ENCODE assay signal across 8 mouse cellular contexts in the genomic region with DNA sequence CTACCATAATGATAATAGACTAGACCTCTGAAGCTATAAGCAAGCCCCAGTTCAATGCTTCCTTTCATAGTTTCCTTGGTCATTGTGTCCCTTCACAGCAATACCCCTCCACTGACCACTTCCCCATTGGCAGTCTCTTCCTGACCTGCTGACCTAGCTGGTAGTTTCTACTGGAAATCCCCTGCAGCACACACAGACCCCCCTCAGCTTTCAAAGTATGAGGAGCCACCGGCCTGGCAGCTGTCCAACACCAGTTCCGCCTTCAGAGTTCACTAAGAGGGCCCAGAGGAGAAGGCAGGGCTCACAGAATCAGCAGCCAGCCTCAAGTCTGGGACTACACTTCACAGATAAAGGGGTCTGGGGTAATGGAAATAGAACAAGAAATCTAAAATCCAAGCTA. TPM values are rescaled to one million over a fixed set of nuclear protein-coding genes. Genes with fewer than 3 reads are reported as not detected.
DNase-seq lines count a peak whose midpoint lies in the region; ATAC-seq and TF ChIP-seq lines count a peak whose summit lies in the region.

No protein-coding gene starts in this region.

- H3K36me3 ChIP-seq in liver, postnatal 0 days (replicated peaks; ENCODE audit: insufficient read depth, low read length): no peaks in the 10 kb centered on the region
- H3K36me3 ChIP-seq in intestine, embryonic 15.5 days: no peaks in the 10 kb centered on the region

- no peak overlapping the region for H3K9ac ChIP-seq in liver, postnatal 0 days (replicated peaks)
- no peak overlapping the region for H3K9ac ChIP-seq in intestine, embryonic 15.5 days

- WGBS in liver, postnatal 0 days (ENCODE audit: insufficient replicate concordance): 29% methylated on average over 2 of the region's 2 CpGs
- 30% methylated on average over 2 of the region's 2 CpGs for WGBS in intestine, embryonic 15.5 days

- peak overlapping the region; percentile 3; the same call in 1 of the 2 replicates for H3K27ac ChIP-seq in liver, postnatal 0 days (ENCODE audit: low read depth)
- H3K27ac ChIP-seq in intestine, embryonic 15.5 days: no peak overlapping the region

- H3K9me3 ChIP-seq in liver, postnatal 0 days (ENCODE audit: low read length): no peaks in the 10 kb centered on the region
- H3K9me3 ChIP-seq in intestine, embryonic 15.5 days: no peaks in the 10 kb centered on the region

- intact Hi-C loops in left cerebral cortex, postnatal 4 days (cut with DNase I): no loop called here
- intact Hi-C loops in left cerebral cortex, postnatal 36 days (cut with DNase I): no loop called here

- no peak for TF ChIP-seq EP300 in liver, postnatal 0 days (IDR thresholded peaks at IDR 0.05; ENCODE audit: low read depth)

- no peak for ATAC-seq in liver, postnatal 0 days
- ATAC-seq in erythroid progenitor cell, adult 5-6 weeks (replicated peaks; ENCODE audit: low FRiP score, poor library complexity, severe bottlenecking): no peak
- ATAC-seq in intestine, embryonic 15.5 days: no peak

- DNase-seq in left cerebral cortex, postnatal 4 days: peak; percentile 29
- no peak for DNase-seq in left cerebral cortex, postnatal 36 days (ENCODE audit: low spot score in 2 of 2)
- DNase-seq in MEL-GATA-1-ER (ENCODE audit: extremely low read depth, low read depth): peak; percentile 24
- DNase-seq in adrenal gland, postnatal 36 days: peak; percentile 56 to 77
- DNase-seq in liver, postnatal 0 days: peak; percentile 57
- no peak for DNase-seq in frontal cortex, postnatal 36 days (ENCODE audit: low spot score in 2 of 2)

- peaks cover 45% of the 10 kb centered on the region for H3K4me1 ChIP-seq in liver, postnatal 0 days (ENCODE audit: insufficient read depth)
- H3K4me1 ChIP-seq in intestine, embryonic 15.5 days (replicated peaks): peaks cover 24% of the 10 kb centered on the region

- H3K4me2 ChIP-seq in liver, postnatal 0 days (ENCODE audit: low read depth, low read length): no peak overlapping the region
- H3K4me2 ChIP-seq in intestine, embryonic 15.5 days (replicated peaks): no peak overlapping the region

- no peaks in the 10 kb centered on the region for H3K27me3 ChIP-seq in liver, postnatal 0 days (ENCODE audit: insufficient read depth, low read length)
- H3K27me3 ChIP-seq in intestine, embryonic 15.5 days (replicated peaks): no peaks in the 10 kb centered on the region

- H3K4me3 ChIP-seq in liver, postnatal 0 days (ENCODE audit: low read depth, low read length): no peak overlapping the region
- no peak overlapping the region for H3K4me3 ChIP-seq in intestine, embryonic 15.5 days (replicated peaks)

- no peak for TF ChIP-seq CTCF in liver, postnatal 0 days (IDR thresholded peaks at IDR 0.05; ENCODE audit: low read depth)

RNA-seq across cellular contexts. Expression of a gene that starts 17.6 kb away (rescaled TPM):
- total RNA-seq in left cerebral cortex, postnatal 4 days (2021): under 1 TPM; 0.34 to 0.36 TPM
- under 1 TPM in 1 of 2 experiments, not detected in 1; 0.30 TPM for total RNA-seq in left cerebral cortex, postnatal 36 days (2021)
- 10 to 100 TPM in 1 of 2 experiments, 1 to 10 TPM in 1; 6.7 to 12.5 TPM for total RNA-seq in adrenal gland, postnatal 36 days (2021)
- 10.7 and 11.1 TPM in 2 replicates for polyA plus RNA-seq in liver, postnatal 0 days (2015; fragmentation: Nextera tagmentation; extraction: Ambion mirVana)
- 2.9 TPM in 1 of 2 replicates, not detected in the other for total RNA-seq in erythroid progenitor cell, adult 5-6 weeks (2015; ENCODE audit: low replicate concordance)
- total RNA-seq in erythroid progenitor cell, adult 5-6 weeks (2017; ENCODE audit: low replicate concordance): 2.8 and 3.6 TPM in 2 replicates
- 14.8 and 16.5 TPM in 2 replicates for polyA plus RNA-seq in intestine, embryonic 15.5 days (2015; fragmentation: Nextera tagmentation; extraction: Ambion mirVana)

RNA-seq across cellular contexts. Expression of a gene that starts 36.4 kb away (rescaled TPM):
- 10 to 100 TPM; 62.9 to 68.7 TPM for total RNA-seq in left cerebral cortex, postnatal 4 days (2021)
- 10 to 100 TPM; 48.7 to 53.4 TPM for total RNA-seq in left cerebral cortex, postnatal 36 days (2021)
- total RNA-seq in adrenal gland, postnatal 36 days (2021): 10 to 100 TPM; 71.0 to 74.4 TPM
- 46.7 and 47.1 TPM in 2 replicates for polyA plus RNA-seq in liver, postnatal 0 days (2015; fragmentation: Nextera tagmentation; extraction: Ambion mirVana)
- total RNA-seq in erythroid progenitor cell, adult 5-6 weeks (2015; ENCODE audit: low replicate concordance): 20.2 and 42.8 TPM in 2 replicates
- 12.9 and 24.0 TPM in 2 replicates for total RNA-seq in erythroid progenitor cell, adult 5-6 weeks (2017; ENCODE audit: low replicate concordance)
- polyA plus RNA-seq in intestine, embryonic 15.5 days (2015; fragmentation: Nextera tagmentation; extraction: Ambion mirVana): 94.4 and 101 TPM in 2 replicates

Comparison
In these comparisons a context has a peak if more than half of its experiments do, and no peak if none do; other contexts are left out.
1. DNase-seq: peak in left cerebral cortex, postnatal 4 days (single experiment), MEL-GATA-1-ER (single experiment), adrenal gland, postnatal 36 days (2 of 2) and liver, postnatal 0 days (single experiment); none in left cerebral cortex, postnatal 36 days (0 of 2) and frontal cortex, postnatal 36 days (0 of 2).